Mouse (Mus musculus) urinary bladder, adult 18-20 months (tissue): ENCODE measurements around the gene Cd19.

ENCODE experiments used
- DNase-seq, 2 experiments: peaks; one replicate each; pipeline ENCODE4 v3.0.0; 2022; ENCODE audit warnings: low spot score in 2 of 2, mixed read lengths in 2 of 2

Cd19 gene

DNA sequence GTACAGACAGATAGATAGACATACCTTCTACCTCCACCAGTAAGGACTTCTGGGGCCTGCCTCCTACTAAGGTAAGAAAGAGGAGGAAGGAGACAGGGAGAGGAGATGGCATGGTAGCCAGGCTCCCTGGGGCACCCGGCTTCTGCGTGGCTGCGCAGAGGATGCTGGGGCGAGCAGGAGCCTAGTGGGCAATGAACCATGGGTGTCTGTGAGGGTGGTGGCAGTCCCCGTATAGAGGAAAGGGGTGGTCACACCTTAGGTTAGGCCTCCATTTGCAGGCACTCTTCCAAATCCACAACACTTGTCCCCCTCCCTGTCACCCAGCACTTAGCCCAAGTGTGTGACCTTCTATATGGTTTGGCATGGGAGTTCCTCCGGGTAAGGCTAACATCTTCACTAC lies at the start of gene Cd19:
Gene Cd19 (minus strand): TSS at position 165 of the 400 bp plus-strand sequence.
- no peak for DNase-seq

DNA sequence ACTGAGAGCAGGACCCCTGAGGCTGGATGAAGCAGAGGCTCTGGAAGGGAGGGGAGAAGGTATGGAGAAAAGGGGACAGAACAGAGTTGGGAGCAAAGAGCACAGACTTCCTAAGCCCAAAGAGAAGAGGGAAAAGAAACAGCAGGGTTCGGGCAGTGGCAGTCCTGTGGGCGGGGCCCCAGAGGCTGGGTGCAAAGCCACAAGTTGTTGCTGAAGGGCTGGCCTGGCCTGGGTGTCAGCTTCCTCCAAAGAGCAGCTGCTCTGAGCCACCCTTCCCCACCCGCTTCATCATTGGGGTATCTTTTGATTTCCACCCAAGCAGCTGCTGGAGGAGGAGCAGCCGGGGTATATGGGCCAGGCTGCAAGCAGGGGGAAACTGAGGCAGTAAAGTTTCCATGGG lies 49.4 kb upstream of the Cd19 start:
- no peak for DNase-seq

DNA sequence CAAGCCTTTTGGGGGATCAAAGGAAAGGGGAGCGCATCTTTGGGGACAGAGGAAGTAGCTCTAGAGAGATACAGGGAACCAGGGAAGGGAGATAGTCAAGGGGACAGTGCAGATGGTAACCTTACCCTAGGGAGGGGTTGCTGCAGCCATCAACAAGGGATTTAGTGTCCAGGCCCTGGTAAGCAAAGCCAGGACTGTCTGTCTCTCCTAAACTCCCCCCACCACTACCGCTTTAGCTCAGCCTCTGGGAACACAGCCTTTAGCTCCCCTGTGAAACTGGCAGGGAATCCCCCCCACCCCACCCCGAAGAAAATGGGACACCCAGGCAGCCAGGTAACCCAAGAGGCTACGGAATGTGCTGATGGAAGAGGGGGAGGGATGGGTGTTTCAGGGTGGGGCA lies 48.9 kb upstream of the Cd19 start:
- DNase-seq, result no peak

DNA sequence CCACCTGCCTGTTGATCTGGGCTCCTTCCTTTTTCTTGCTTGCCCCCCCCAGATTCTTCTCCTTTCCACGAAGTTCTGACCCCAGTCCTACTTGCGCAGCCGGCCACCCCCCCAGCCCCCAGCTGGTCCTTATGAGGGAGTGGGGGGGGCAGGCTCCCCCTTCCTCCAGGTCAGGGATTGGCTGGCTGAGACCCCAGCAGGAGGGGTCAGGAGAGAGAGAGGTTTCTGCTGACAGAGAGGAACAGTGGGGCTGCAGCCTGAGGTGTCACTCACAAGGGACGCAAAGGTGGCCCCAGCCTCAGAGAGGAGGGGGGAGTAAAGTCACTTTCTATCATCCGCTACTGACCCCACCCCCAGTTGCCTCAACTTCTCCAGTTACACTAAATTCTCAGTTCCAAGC lies 48.3 kb upstream of the Cd19 start, which contains the start of gene Atp2a1:
Gene Atp2a1 (minus strand): TSS at position 105 of the 400 bp plus-strand sequence.
- DNase-seq, result no peak

DNA sequence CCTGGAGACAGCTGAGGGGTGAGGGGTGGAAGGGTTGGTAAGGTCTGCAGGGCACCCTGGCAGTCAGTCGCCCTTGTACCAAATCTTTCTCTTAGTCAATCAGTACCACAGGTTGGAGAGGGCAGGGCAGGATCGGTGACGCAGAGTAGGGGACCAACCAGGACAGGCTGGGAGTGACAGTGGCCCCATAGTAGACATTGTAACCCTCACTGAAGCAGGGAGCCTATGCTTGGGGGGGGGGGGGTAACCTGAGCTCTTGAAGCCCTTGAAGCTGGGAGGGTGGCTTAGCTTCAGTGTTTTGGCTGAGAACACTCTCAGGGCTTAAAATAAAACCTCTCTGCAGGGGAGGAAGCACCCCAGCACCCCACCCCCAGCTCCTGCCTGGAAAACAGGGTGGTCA lies 46.9 kb upstream of the Cd19 start:
- DNase-seq, result no peak

DNA sequence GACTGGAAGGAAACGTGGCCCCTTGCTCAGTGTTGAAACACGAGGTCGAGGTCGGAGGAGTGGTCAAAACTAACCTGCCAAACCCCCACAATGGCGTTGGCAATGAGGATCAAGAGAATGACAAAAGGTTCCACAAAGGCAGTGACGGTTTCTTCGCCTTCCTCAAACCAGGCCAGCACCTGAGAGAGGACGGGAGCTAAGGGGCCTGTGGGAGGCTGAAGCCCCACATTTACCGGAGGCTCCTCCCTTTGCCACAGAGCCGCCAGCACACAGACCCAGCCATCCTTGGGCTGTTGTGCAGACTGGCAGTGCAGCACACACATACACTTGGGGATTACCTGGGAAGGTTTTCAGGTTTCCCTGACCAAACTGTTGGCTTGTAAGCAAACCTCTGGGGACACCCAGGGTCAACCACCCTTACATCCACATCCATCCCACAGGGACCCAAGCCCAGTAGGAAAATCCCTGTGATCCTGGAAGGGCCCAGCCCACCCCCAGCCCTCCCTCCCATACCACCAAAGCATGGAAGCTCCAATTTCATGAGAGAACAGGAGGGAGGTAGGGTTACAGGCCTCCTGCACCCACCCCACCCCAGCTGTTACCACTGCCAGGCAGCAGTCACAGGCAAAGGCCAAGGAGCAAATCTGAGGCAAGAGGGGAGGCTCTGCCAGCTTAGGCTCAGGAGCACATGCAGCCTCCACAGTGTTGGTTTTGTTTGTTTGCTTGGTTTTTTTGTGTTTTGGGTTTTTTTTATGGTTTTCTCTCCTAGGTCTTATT lies 46.1 kb upstream of the Cd19 start:
- no peak for DNase-seq

DNA sequence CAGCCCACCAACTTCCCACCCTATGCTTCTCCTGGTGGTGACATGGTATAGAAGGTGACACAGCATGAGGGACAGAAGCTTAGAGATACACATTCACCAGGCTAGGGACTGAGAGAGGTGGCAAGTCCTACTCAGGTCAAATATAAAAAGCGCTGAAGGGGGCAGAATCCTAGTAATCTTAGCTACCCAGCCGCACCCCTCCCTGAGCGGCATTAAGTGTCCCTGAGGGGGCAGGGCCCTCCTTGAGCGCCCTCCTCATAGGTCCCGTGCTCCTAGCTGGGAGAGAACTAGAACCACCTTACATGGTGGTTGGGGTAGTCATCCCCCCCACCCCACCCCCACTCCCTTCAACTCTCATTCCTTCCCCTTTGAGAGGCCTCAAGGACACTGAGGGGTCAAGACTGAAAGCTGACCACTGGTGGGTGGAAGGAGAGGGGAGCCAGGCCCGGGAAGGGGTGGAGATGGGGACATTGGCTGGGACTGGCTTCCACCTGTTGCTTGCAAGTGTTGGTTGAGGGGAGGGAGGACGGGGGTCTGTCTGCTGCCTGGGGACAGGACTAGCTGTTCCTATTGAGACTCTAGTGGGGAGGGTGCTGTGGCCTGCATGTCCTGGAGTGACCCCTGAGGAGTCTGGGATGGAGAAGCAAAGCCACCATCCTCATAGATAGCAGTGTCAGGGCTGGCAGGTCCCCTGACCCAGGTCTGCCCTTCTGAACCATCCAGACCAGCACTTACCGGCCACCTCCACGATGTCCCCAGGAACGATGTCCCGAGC lies 44.3 kb upstream of the Cd19 start:
- DNase-seq, result no peak

DNA sequence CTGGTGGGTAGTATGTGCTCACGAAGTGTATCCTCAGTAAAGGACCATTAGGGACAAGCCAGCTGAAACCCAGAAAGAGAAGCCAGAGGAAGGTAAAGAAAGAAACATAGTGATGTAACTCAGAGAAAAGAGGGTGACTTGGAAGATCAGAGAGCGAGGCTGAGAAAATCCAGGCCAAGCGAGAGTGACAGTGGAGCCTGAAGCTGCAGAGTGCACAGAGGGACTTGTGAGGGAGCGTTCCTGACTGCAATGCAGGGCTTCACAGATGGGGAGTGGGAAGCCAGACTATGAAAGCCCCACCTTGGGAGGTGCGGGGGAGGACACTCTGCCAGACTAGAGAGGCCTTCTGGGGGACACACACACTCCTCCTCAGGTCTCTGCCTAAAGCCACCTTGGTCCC lies 43.5 kb upstream of the Cd19 start:
- no peak for DNase-seq

DNA sequence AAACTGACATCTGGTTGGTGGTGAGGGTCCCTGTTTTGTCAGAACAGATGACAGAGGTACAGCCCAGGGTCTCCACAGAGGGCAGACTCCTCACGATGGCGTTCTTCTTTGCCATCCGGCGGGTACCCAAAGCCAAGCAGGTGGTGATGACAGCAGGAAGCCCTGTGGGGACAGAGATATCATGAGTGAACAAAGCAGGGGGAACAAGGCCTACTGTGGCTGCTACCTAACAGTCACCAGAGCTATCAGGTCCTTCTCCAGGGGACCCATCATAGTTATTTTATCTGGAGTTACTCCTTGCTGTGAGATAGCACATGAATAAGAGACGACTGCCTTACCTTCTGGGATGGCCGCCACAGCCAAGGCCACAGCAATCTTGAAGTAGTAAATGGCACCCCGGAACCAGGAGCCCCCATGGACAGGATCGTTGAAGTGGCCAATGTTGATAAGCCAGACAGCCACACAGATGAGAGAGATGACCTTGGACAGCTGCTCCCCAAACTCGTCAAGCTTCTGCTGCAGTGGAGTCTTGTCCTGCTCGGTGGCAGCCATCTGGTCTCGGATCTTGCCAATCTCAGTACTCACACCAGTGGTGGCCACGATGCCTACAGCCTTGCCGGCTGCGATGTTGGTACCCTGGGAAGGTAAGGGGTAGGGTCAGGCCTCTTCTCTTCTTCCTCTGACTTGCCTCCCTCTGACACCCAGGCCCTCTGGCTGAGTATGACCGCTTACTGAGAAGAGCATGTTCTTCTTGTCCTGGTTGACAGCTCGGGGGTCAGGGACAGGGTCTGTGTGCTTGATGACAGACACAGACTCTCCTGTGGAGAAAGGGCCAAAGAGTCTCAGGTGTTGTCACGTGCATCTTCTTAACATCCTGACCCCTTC lies 41.9 kb upstream of the Cd19 start:
- DNase-seq, result no peak

DNA sequence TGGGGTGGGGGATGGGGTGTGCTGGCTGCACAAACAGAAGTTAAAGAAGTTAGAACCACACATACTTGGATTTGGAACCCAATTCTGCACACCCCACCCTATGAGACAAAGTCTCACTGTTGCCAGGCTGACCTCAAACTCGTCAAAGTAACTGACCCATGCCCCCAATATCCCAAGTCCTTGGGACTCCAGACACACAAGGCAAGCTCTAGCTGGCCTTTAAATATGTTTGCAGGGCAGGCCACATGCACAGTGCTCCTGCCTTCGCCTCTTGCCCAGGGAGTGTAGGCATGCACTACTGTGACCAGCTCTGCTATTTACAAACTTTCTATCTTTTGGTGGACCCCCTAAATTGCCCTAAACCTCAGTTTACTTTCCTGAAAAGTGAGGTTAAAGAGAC lies 40.6 kb upstream of the Cd19 start:
- no peak for DNase-seq

DNA sequence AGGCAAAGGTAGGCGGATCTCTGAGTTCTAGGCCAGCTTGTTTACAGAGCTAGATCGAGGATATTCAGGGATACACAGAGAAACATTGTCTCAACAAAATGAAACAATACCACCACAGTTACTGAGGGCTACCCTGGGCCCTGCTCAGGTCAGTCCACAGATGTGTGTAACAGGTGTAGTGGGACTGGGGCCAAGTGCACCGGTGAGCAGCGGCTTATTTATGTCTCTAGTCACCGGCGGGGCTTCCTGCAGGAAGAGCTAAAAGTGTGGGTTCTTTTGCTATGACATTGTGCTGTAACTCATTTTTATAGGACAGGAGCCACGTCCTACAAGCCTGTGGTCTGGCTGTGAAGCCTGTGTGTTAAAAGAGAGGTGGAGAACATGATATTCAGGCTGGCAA lies 39.2 kb upstream of the Cd19 start:
- DNase-seq, result no peak

DNA sequence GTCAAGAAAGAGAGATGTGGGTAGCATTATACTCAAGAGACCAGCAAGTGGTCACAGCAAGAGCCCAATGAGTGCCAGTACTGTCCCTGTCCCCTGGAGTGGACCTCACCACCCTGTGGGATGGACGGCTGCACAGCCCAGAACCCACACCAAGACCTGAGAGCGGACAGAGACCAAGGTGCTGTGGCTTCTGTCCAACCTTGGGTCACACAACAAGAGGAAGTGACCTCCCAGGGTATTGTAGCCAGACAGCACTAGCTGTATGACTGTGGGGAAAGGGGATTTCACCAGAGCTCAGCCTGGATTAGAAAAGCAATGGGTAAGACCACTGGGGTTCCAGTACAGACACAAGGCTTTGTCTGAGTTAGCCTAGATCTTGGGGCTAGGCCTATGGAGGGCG lies 37.6 kb upstream of the Cd19 start:
- DNase-seq, result no peak

DNA sequence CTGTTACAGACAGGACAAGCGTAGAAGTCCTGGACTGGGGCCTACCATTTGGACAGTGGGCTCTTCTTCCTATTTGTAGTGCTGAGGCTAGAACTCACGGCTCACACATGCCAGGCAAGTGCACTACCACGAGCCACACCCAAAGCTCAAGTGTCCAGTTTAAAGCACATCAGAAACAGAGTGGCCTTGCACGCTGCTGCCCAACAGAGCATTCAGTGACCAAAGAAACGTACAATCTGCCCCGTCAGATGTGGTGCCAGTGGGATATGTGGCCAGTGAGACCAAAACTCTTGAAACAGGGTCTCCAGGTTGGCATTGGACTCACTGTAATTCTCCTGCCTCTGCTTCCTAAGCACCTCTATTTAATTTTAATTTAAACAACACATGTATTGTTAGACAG lies 36.0 kb upstream of the Cd19 start:
- no peak for DNase-seq

DNA sequence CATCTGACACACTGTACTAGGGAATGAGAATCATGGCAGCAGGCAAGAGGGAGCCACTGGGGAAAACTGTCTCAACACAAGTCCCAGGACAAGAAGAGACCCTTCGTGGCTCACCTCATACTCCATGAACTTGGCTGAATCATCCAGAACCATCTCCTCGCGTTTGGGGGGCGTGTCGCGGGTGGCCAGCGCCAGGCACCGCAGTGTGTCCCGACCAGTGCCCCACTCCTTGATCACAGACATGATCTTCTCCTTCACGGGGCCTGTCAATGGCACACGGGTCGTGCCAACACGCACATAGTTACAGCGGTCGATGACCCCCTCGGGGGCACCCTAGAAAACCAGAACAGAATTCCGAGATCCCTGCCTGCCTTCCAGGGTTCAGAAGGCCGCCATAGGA lies 35.3 kb upstream of the Cd19 start:
- DNase-seq, result no peak

DNA sequence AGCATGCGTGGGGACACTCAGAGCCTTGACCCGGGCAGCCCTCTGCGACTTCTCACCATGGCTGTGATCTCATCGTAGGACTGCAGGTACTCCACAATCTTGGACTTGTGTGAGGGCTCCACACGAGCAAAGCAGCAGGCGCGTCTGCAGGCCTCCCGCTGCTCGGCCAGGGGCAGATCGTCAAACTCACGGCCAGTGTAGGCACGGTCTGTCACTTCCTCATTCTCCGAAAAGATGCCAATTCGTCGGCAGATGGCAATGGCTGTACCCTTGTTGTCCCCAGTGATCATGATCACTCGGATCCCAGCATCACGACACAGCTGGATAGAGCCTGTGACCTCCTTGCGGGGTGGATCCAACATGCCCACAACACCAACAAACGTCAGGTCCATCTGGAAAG lies 33.8 kb upstream of the Cd19 start:
- no peak for DNase-seq

DNA sequence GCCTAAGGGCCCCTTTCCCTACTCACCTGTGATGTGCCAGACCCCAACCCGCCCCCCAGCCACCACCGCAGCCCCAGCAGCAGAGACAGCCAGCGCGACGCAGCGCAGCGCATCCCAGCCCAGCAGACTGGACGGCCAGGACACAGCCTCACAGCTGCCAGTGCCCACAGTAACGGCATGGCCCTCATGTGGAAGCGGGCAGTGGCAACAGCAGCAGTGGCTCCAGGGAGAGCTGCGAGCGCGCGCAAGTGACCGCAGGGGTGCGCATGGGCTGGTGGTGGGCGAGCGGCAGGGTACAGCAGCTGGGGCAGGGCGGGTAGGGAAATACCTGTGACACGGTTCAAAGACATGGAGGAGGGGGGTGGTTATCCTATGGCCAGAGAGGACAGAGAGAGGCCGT lies 31.5 kb upstream of the Cd19 start:
- no peak for DNase-seq

DNA sequence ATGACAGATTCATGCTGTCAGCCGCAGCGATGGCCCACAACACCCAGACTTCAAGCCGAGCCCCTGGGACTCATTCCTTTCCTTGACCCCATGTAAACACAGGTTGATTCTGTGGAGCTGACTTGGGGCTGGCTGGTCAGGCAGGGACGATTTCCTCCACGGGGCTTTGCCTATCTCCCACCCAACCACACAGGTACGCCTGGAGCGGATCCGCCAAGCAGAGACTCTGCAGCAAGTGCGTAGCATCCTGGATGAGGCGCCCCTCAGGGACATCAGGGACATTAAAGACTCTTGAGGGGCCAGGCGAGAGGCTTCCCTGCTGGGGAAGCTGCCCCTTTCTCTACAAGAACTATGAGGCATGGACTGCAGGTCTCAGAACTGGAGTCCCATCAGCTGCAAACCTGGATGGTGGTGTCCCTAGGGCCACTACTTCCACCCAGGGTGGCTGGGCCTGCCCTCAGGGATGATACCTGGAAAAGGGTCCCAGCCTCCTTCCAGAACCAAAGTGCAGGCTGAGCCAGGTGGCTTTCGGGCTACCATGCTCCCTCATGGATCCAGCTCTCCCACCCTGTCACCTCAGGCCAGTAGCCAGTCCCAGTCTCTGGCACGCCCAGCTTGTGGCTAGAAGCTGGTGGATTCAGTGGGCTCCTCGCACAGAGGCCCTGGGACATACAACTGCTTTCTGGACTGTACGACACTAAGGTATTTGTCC lies 30.6 kb upstream of the Cd19 start:
- no peak for DNase-seq

DNA sequence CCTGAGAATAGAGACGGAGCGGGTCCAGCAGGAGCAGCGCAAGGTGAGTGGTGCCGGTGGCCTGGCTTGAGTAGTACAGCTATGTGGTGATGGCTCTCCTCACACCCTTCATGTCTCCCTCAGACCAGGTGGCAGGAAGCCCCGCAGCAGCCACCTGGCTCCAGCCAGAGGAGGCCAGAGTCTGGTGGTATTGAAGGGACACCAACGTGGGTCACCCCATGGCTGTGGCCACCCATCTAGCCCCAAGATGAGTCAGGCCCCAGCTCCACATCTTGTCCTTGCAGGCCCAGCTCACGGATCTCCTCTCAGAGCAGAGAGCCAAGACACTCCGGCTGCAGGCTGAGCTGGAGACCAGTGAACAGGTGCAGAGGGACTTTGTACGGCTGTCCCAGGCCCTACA lies 29.8 kb upstream of the Cd19 start:
- no peak for DNase-seq

DNA sequence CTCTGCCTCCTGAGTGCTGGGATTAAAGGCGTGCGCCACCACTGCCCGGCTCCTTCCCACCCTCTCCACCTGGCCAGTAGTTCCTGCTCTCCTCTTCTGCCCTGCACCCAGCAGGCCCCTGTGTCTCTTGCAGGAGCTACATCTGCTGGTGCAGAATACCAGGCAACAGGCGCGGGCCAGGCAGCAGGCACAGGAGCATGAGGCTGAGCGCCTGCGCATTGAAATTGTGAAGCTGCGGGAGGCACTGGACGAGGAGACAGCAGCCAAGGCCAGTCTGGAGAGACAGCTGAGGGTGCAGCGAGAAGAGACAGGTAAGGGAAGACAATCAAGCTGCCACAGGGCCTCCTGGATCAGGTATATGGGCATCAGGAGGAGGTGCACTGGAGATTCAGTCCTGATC lies 29.3 kb upstream of the Cd19 start:
- no peak for DNase-seq

DNA sequence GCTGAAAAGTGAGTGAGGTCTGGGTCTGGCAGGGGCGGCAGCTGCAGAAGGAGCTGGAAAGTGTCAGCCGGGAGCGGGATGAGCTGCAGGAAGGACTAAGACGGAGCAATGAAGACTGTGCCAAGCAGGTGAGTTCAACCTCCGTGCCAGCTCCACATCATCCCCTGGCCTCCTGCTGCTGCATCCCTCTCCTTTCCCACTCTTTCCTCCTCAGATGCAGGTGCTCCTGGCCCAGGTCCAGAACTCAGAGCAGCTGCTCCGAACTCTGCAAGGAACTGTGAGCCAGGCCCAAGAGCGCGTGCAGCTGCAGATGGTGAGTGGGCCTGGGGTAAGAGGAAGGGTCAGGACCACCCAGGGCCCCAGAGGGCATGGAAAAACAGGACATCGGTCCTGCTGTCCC lies 25.4 kb upstream of the Cd19 start:
- DNase-seq, result no peak

DNA sequence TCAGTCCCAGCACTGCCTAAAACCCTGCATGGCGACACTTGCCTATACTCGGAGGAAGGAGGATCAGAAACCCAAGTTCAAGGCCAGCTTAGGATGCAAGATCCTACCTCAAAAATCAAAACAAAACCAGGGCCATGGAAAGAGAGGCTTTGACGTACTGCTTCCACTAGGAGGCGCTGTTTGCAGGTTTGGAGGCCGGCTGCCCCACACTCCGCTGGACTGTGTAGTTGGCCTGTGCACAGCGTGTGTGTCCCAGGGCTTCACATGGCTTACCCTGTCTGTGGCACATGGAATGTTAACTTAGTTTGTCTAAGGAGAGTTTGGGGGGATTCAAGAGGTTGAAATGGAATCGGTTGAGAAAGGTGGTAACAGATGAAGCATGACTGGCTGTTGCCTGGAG lies 22.2 kb upstream of the Cd19 start:
- DNase-seq, result peak in 1 of 2 experiments; percentile 33

DNA sequence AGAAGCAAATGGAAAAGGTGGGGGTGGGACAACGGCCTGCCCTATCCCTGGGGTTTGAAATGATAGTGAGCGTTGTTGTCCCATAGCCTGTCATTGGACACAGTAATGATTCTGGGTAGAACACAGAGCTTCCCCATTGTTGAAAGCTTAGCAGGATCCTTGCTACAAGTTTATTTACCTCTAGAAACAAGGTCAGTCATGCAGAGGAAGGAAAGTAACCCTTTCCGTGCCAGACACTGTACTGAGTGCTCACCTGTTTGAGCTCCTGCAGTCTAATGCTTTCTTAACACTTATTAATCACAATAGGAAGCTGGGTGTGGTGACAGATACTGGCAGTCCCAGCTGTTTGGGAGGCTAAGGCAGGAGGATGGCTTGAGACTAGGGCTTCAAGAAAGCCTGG lies 21.1 kb upstream of the Cd19 start:
- DNase-seq, result no peak
